Mouse (Mus musculus): ENCODE measurements around the gene Lexm. TPM values are rescaled to one million over a fixed set of nuclear protein-coding genes. Genes with fewer than 3 reads are reported as not detected.

Lexm gene
- not detected in 2 replicates for polyA plus RNA-seq (2012; rRNA removed)

GRCm38 (mm10) chr4:106617056-106617455 is at the start of gene Lexm:
Lexm (minus strand) TSS chr4:106617241.

GRCm38 (mm10) chr4:106650833-106651527 is 33.9 kb upstream of the Lexm start, which contains the start of gene Pars2:
Pars2 (plus strand) TSS chr4:106651069.

GRCm38 (mm10) chr4:106622030-106622493 is 5.0 kb upstream of the Lexm start, which contains the start of gene Ttc22:
Ttc22 (plus strand) TSS chr4:106622432.

GRCm38 (mm10) chr4:106560846-106561781 is 55.9 kb downstream of the Lexm start, which contains the start of gene Dhcr24:
Dhcr24 (plus strand) TSS chr4:106561038.

Other genes starting within 250 kb of the Lexm start
- gene Pcsk9, start 152.9 kb downstream of the Lexm start, polyA plus RNA-seq (2012; rRNA removed) = 70.1 and 78.6 TPM in 2 replicates
- not detected in 2 replicates for gene Bsnd, start 125.0 kb downstream of the Lexm start, polyA plus RNA-seq (2012; rRNA removed)
- 118 and 122 TPM in 2 replicates for gene Dhcr24, start 56.2 kb downstream of the Lexm start, polyA plus RNA-seq (2012; rRNA removed)
- gene Ttc22, start 5.2 kb upstream of the Lexm start, polyA plus RNA-seq (2012; rRNA removed) = 0.01 and 0.13 TPM in 2 replicates
- 4.7 and 5.5 TPM in 2 replicates for gene Pars2, start 33.8 kb upstream of the Lexm start, polyA plus RNA-seq (2012; rRNA removed)
- gene Ttc4, start 61.7 kb upstream of the Lexm start, polyA plus RNA-seq (2012; rRNA removed) = 32.0 and 36.2 TPM in 2 replicates
- gene Mroh7, start 113.7 kb upstream of the Lexm start, polyA plus RNA-seq (2012; rRNA removed) = 0.37 and 0.46 TPM in 2 replicates
- gene Fam151a, start 116.6 kb upstream of the Lexm start, polyA plus RNA-seq (2012; rRNA removed) = 0.02 TPM in 1 of 2 replicates, not detected in the other
- 1.8 and 1.9 TPM in 2 replicates for gene Acot11, start 187.8 kb upstream of the Lexm start, polyA plus RNA-seq (2012; rRNA removed)

All from liver, embryonic 18 days (tissue).